Mouse (Mus musculus) megakaryocyte, embryonic 14.5 days (primary cell): ENCODE measurements around the gene Teddm2.

Source experiments
- FLI1 ChIP-seq: IDR thresholded peaks from 2 replicates; pipeline ENCODE4 v1.6.1; 2012; ENCODE audit warnings: low read length, inconsistent platforms, mixed read lengths
- GATA1 ChIP-seq: IDR thresholded peaks from 3 replicates; pipeline ENCODE4 v1.6.1; 2012; ENCODE audit warnings: mixed read lengths, low read length, inconsistent platforms, borderline replicate concordance

DNA sequence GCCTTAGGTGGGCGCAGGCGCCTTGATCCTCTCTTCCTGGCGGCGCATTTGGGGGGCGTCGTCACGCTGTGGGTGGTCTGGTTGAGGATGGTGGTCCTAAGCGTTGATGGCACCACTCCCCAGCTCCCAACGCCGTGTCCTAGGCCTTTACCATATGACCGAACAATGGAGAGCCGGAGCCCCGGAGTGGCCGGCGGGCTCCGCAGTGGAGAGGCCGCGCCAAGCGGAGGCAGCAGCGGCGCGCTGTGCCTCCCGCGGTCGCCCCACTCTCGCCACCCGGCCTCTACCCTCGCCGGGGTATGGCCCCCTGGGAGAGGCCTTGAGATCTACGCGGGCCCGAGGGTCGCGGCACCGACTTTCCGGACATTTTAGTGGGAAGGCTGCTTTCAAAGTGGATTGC lies 353 bp upstream of the Teddm2 start:
- TF ChIP-seq GATA1 (no peak), FLI1 (no peak)
